Mouse (Mus musculus) erythroblast, adult 5-6 weeks (primary cell): ENCODE results near the gene Gm4070. TPM values are rescaled to one million over a fixed set of nuclear protein-coding genes. Genes with fewer than 3 reads are reported as not detected.
A peak's percentile ranks its signal among the peaks of the same experiment; 100 is the strongest.
"Not testable (repeated sequence)": the region's sequence is repeated elsewhere in the genome, so short reads cannot be mapped to it uniquely, and the experiment has no call there.

ENCODE experiments used
- ATAC-seq: replicated peaks from 2 replicates; pipeline ENCODE4 v1.8.0; 2016; ENCODE audit warnings: moderate number of reproducible peaks, mild to moderate bottlenecking, moderate TSS enrichment, inconsistent platforms; ENCODE audit not compliant: poor library complexity, low FRiP score, severe bottlenecking
- total RNA-seq, 2 experiments: library from RNA; stranded (forward) in 1 of 2; stranded (reverse) in 1 of 2; fragments of 150-400 nt in 1 of 2; fragments of 200-764, 138-1000 nt in 1 of 2; gene quantifications; 2 replicates each; pipeline versions ENCODE4 v1.2.3 to v1.2.4; 2015 to 2017; ENCODE audit warnings: low replicate concordance in 2 of 2

The Gm4070 gene
- 3.5 and 25.7 TPM in 2 replicates for total RNA-seq (2015; ENCODE audit: low replicate concordance)
- 62.9 and 169 TPM in 2 replicates for total RNA-seq (2017; ENCODE audit: low replicate concordance)

GRCm38 (mm10) chr7:105953812-105954211 lies at the start of gene Gm4070:
TSS of gene Gm4070 (minus strand) at chr7:105953967.
- ATAC-seq: peak; percentile 67; the same call in 1 of the 2 replicates

GRCm38 (mm10) chr7:105954540-105954939 lies 773 bp upstream of the Gm4070 start:
- ATAC-seq: peak; percentile 91

GRCm38 (mm10) chr7:105952408-105952807 lies 1.4 kb downstream of the Gm4070 start:
- peak; percentile 86 for ATAC-seq

GRCm38 (mm10) chr7:105945238-105945637 lies 8.5 kb downstream of the Gm4070 start:
- peak; percentile 78; the same call in 1 of the 2 replicates for ATAC-seq

- ATAC-seq: not testable (repeated sequence)
These were observed 21.6 kb downstream of the Gm4070 start for GRCm38 (mm10) chr7:105932132-105932531.

GRCm38 (mm10) chr7:105883588-105884336 lies 70.0 kb downstream of the Gm4070 start:
- not testable (repeated sequence) for ATAC-seq

GRCm38 (mm10) chr7:105879717-105880484 lies 73.9 kb downstream of the Gm4070 start:
- ATAC-seq: not testable (repeated sequence)

GRCm38 (mm10) chr7:105855718-105856560 lies 97.8 kb downstream of the Gm4070 start:
- ATAC-seq: not testable (repeated sequence)

Other genes with a start within 250 kb of the Gm4070 start
- 45.0 and 76.3 TPM in 2 replicates for gene Ilk, start 217.4 kb downstream of the Gm4070 start, total RNA-seq (2015; ENCODE audit: low replicate concordance)
- 37.0 and 48.2 TPM in 2 replicates for gene Ilk, start 217.4 kb downstream of the Gm4070 start, total RNA-seq (2017; ENCODE audit: low replicate concordance)
- gene Rrp8, start 216.6 kb downstream of the Gm4070 start, total RNA-seq (2015; ENCODE audit: low replicate concordance): 7.3 and 16.7 TPM in 2 replicates
- 2.4 and 26.3 TPM in 2 replicates for gene Rrp8, start 216.6 kb downstream of the Gm4070 start, total RNA-seq (2017; ENCODE audit: low replicate concordance)
- 71.5 and 113 TPM in 2 replicates for gene Taf10, start 209.6 kb downstream of the Gm4070 start, total RNA-seq (2015; ENCODE audit: low replicate concordance)
- gene Taf10, start 209.6 kb downstream of the Gm4070 start, total RNA-seq (2017; ENCODE audit: low replicate concordance): 44.5 and 58.7 TPM in 2 replicates
- 34.0 and 41.8 TPM in 2 replicates for gene Tpp1, start 201.7 kb downstream of the Gm4070 start, total RNA-seq (2015; ENCODE audit: low replicate concordance)
- gene Tpp1, start 201.7 kb downstream of the Gm4070 start, total RNA-seq (2017; ENCODE audit: low replicate concordance): 14.2 and 19.1 TPM in 2 replicates
- not detected in 2 replicates for gene Dchs1, start 166.3 kb downstream of the Gm4070 start, total RNA-seq (2015; ENCODE audit: low replicate concordance)
- 0.17 TPM in 1 of 2 replicates, not detected in the other for gene Dchs1, start 166.3 kb downstream of the Gm4070 start, total RNA-seq (2017; ENCODE audit: low replicate concordance)
- gene Mrpl17, start 142.9 kb downstream of the Gm4070 start, total RNA-seq (2015; ENCODE audit: low replicate concordance): 52.9 and 69.0 TPM in 2 replicates
- 13.7 and 34.7 TPM in 2 replicates for gene Mrpl17, start 142.9 kb downstream of the Gm4070 start, total RNA-seq (2017; ENCODE audit: low replicate concordance)